Mouse (Mus musculus): ENCODE data around the gene Nudt3.
A peak's percentile ranks its signal among the peaks of the same experiment; 100 is the strongest.

Nudt3 gene

GRCm38 (mm10) chr17:27545991-27546390, 77.3 kb downstream of the Nudt3 start:
- DNase-seq = no peak

GRCm38 (mm10) chr17:27544551-27544950, 78.7 kb downstream of the Nudt3 start:
- DNase-seq = no peak

GRCm38 (mm10) chr17:27541984-27542383, 81.3 kb downstream of the Nudt3 start:
- DNase-seq = no peak

- DNase-seq = no peak
Measured at GRCm38 (mm10) chr17:27541261-27541660, 82.0 kb downstream of the Nudt3 start.

GRCm38 (mm10) chr17:27534718-27535117, 88.6 kb downstream of the Nudt3 start:
- DNase-seq = peak; percentile 52 to 88

- no peak for DNase-seq
Measured at GRCm38 (mm10) chr17:27533354-27533753, 89.9 kb downstream of the Nudt3 start.

- DNase-seq = no peak
Measured at GRCm38 (mm10) chr17:27532095-27532494, 91.2 kb downstream of the Nudt3 start.

All from kidney, adult 8-10 months (tissue).